Mouse (Mus musculus) liver, adult 2 months (tissue): ENCODE data around the gene Cbx5.

Experiments
- CTCF ChIP-seq: fragments of 200-500 bp; IDR thresholded peaks from 2 replicates; pipeline ENCODE4 v1.5.1; 2011; ENCODE audit warnings: low read depth, low read length, control low read depth
- POLR2A ChIP-seq: fragments of 200-500 bp; IDR thresholded peaks from 2 replicates; pipeline ENCODE4 v1.6.1; 2011; ENCODE audit warnings: low read length, control low read depth; ENCODE audit not compliant: insufficient read depth; ENCODE audit errors: extremely low read depth

- TF ChIP-seq CTCF (no peak), POLR2A (no peak)
Observed at GRCm38 (mm10) chr15:103202088-103202793, 37.4 kb downstream of the Cbx5 start.
